12 mouse cellular contexts compared by ENCODE assay signal in the genomic region with DNA sequence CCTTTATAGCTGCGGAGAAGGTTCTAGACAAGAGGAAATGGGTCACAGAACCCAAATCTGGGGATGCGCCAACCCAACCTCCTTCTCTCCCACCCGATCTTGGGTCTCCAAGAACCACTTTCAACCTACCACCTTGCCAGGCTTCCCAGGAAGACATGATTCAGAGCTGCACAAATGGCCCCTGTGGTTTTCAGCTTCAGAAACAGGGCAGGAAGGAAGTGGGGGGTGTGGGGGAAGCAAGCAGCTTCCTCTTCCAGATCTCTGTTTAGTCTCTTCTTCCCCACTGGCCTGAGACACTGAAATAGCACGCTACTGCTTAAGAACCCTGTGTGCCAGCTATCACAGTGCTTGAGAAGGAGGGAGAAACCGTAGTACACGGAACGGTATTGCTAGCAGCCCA.
A peak's percentile ranks its signal among the peaks of the same experiment; 100 is the strongest.
DNase-seq lines count a peak whose midpoint lies in the region; ATAC-seq and TF ChIP-seq lines count a peak whose summit lies in the region.
"Had no signal": no experiment of that assay in that cellular context is flagged by ENCODE, and none has a peak within 500 bp of the region (broad histone marks: within the 10 kb centered on the region; RNA-seq: fewer than 3 reads in every experiment).

No protein-coding gene starts in this region.

- ATAC-seq in inflammation-experienced regulatory T-cells, adult 6 months = peak; percentile 80
- ATAC-seq in megakaryocyte progenitor cell, adult 5-6 weeks (replicated peaks; ENCODE audit: poor library complexity) = peak; percentile 91

- no peak overlapping the region for H3K27ac ChIP-seq in thymus, adult 2 months (ENCODE audit: control insufficient read depth, insufficient read depth, low read length)
- H3K27ac ChIP-seq: hindbrain, embryonic 15.5 days; limb, embryonic 15.5 days had no signal

- peaks cover 13% of the 10 kb centered on the region for H3K4me1 ChIP-seq in thymus, adult 2 months (replicated peaks; ENCODE audit: control insufficient read depth, insufficient read depth, low read length)
- H3K4me1 ChIP-seq: limb, embryonic 15.5 days had no signal

- no peak overlapping the region for H3K4me3 ChIP-seq in thymus, adult 2 months (ENCODE audit: control insufficient read depth, insufficient read depth, low read length)
- H3K4me3 ChIP-seq: hindbrain, embryonic 15.5 days; limb, embryonic 15.5 days had no signal

- no peak for TF ChIP-seq POLR2A in thymus, adult 2 months (IDR thresholded peaks at IDR 0.05; ENCODE audit: control insufficient read depth, extremely low read depth, insufficient read depth, low read length, poor library complexity)

- H3K36me3 ChIP-seq in thymus, adult 2 months (ENCODE audit: control insufficient read depth, insufficient read depth, low read length) = no peaks in the 10 kb centered on the region
- H3K36me3 ChIP-seq: hindbrain, embryonic 15.5 days; limb, embryonic 15.5 days had no signal

- no peak for TF ChIP-seq CTCF in thymus, adult 2 months (IDR thresholded peaks at IDR 0.05; ENCODE audit: borderline replicate concordance, control insufficient read depth, extremely low read depth, insufficient read depth, low read length, poor library complexity)

- 11% methylated on average over 7 of the region's 7 CpGs for WGBS in thymus, adult 2 months

- no peaks in the 10 kb centered on the region for H3K27me3 ChIP-seq in thymus, adult 2 months (ENCODE audit: control insufficient read depth, insufficient read depth, low read length)
- H3K27me3 ChIP-seq: hindbrain, embryonic 15.5 days; limb, embryonic 15.5 days had no signal

- DNase-seq in thymus, adult 2 months = peak; percentile 16
- DNase-seq in thymus, postnatal 10 days (ENCODE audit: low spot score in 2 of 2) = no peak
- no peak for DNase-seq in urinary bladder, postnatal 10 days (ENCODE audit: low spot score)
- no peak for DNase-seq in gastrocnemius, postnatal 4 days (ENCODE audit: low spot score in 2 of 2)
- no peak for DNase-seq in embryo, embryonic 10 days (ENCODE audit: low spot score)
- DNase-seq: adrenal gland, adult 8-10 months; gastrocnemius, postnatal 36 days; kidney, postnatal 36 days had no signal
